Mouse (Mus musculus): ENCODE measurements around the gene Chil1. TPM values are rescaled to one million over a fixed set of nuclear protein-coding genes. Genes with fewer than 3 reads are reported as not detected.
A peak's percentile ranks its signal among the peaks of the same experiment; 100 is the strongest.

Gene Chil1
- polyA plus RNA-seq, 1 experiment from 2014 or later, result 0.96 TPM

DNA sequence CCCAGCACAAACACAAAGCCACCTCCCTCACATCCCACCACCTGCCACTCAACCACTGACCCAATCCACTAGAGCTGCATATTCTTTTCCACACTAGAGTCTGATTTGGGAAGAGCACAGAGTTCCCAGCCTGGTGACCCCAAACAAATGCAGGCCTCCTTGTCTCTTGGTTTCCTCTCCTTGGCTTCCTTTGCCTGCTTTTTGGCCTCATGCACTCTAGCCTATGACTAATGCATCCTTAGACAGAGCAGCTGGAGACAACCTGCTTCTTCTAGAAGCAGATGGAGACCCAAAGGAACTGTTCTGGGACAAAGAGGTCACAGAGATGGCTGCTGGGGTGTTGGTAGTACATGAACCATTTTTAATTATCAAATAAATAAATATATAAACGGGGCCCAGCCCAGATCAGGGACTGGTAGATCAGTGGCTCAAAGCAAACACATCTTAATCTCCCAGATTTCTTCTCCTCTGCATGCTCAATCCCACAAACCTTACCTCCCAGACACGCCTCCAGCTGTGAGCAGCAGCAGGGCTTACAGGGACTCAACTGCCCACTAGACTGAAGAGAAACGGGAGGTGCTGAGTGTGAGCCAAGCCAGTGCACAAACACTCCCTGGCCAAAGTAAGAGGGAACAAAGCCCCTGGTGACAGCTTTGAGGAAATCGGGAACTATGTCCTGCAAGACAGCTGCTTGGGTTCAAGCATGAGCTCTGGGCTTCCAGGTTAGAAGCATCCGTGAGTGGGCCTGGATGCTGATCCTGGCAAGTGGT is 48.0 kb downstream of the Chil1 start:
- 68% methylated on average over 5 of the region's 5 CpGs for WGBS
- no peak overlapping the region for H3K4me3 ChIP-seq
- no peak overlapping the region for H3K27ac ChIP-seq (replicated peaks)
- H3K36me3 ChIP-seq (replicated peaks), result no peaks in the 10 kb centered on the region
- H3K27me3 ChIP-seq (replicated peaks; ENCODE audit: low read depth, poor library complexity, severe bottlenecking), result peaks cover 51% of the 10 kb centered on the region
- no peak for DNase-seq (ENCODE audit: low spot score)
- H3K4me1 ChIP-seq, result peaks cover 20% of the 10 kb centered on the region
- H3K9me3 ChIP-seq, result no peaks in the 10 kb centered on the region

DNA sequence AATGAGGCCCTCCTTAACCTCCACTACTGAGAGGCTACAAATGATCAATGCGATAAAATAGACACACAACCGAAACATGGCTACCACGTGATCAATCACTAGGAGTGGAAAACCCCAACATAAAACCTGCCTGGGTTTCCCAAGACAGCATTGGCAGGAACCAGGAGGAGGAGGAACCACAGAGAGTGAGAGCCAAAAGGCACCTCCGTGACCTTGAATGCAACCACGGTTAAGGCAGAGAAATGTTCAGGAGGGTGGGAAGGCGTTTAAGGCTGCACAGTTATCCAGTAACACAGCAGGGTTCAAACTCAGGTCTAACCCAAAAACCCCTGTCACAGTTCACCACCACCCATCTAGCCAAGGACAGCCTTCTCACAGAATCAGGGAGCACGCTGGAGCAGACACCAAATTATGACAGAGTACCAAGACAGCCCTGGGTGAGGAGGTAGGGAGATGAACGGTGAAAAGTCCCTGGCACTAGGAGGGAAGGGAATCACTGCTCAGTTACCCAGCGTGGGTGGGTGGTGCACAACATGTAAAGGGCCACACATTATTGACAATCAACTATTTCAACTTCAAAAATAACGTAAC is 48.8 kb downstream of the Chil1 start:
- H3K36me3 ChIP-seq (replicated peaks), result no peaks in the 10 kb centered on the region
- no peak overlapping the region for H3K27ac ChIP-seq (replicated peaks)
- H3K9me3 ChIP-seq, result no peaks in the 10 kb centered on the region
- peaks cover 53% of the 10 kb centered on the region for H3K27me3 ChIP-seq (replicated peaks; ENCODE audit: low read depth, poor library complexity, severe bottlenecking)
- no peak for DNase-seq (ENCODE audit: low spot score)
- 89% methylated on average over 10 of the region's 10 CpGs for WGBS
- H3K4me3 ChIP-seq, result no peak overlapping the region
- H3K4me1 ChIP-seq, result peaks cover 28% of the 10 kb centered on the region

DNA sequence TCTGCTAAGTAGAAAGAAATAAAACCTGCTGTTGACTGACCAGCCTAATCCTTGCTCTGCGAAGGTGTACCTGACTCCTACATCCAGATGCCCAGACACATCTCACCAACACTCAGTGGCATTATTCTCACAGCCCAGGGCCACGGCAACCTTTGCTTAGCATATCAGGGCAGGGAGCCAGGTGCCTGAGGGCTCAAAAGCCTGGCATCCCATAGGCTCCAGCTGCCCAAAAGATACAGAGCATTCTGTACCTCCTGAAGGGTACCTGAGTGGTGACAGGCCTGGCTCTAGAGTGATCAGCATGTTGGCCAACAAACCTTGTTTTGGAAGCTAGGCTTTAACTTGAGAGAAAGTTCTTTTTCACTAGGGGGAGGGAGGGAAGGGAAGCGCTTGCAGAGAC is 49.3 kb downstream of the Chil1 start:
- DNase-seq (ENCODE audit: low spot score), result no peak
- H3K4me3 ChIP-seq, result no peak overlapping the region
- peaks cover 58% of the 10 kb centered on the region for H3K27me3 ChIP-seq (replicated peaks; ENCODE audit: low read depth, poor library complexity, severe bottlenecking)
- no peaks in the 10 kb centered on the region for H3K9me3 ChIP-seq
- H3K36me3 ChIP-seq (replicated peaks), result no peaks in the 10 kb centered on the region
- 80% methylated on average over 3 of the region's 3 CpGs for WGBS
- no peak overlapping the region for H3K27ac ChIP-seq (replicated peaks)
- peaks cover 33% of the 10 kb centered on the region for H3K4me1 ChIP-seq

DNA sequence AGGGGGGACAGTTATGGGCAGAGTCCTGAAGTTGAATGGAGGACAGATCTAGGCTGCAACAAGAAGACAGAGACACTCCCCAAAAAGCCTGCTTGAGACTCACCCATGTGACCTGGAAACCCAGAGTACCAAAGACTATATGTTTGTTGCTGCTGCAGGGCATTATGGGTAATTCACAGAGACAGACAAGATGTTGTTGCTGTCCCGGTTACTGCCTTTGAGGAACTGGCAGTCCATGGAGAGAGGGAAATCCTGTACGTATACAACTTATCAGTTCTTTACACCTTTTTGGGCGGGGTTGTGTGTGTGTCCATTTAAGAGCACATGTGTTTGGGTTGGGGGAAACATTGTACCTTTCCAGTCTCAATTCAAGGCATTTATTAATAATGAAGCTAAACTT is 49.7 kb downstream of the Chil1 start:
- Histone ChIP-seq H3K27ac (replicated peaks) (no peak overlapping the region), H3K4me1 (peaks cover 33% of the 10 kb centered on the region), H3K27me3 (replicated peaks; ENCODE audit: low read depth, poor library complexity, severe bottlenecking) (peaks cover 62% of the 10 kb centered on the region), H3K4me3 (no peak overlapping the region), H3K9me3 (no peaks in the 10 kb centered on the region), H3K36me3 (replicated peaks) (no peaks in the 10 kb centered on the region)
- 77% methylated on average over 3 of the region's 3 CpGs for WGBS
- no peak for DNase-seq (ENCODE audit: low spot score)

DNA sequence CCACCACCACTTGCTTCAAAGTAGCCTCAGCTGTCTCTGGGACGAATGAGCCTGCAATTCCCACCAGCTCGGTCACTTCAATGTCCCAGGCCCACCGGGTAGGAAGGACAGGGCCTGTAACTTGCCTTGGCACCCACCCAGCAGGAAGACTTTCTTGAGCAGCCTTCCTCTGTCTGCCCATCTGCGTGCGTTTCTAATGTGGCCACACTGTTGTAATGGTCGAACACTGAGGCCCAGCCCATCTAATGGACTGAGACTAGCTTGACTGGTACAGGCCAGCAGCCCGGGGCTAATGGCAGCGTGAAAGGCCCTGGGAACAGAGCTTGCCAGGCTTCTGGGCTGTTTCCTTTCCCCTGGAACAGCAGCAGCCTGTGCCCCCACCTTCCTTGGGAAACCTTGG is 50.4 kb downstream of the Chil1 start:
- no peak overlapping the region for H3K4me3 ChIP-seq
- H3K4me1 ChIP-seq, result peaks cover 33% of the 10 kb centered on the region
- H3K27ac ChIP-seq (replicated peaks), result no peak overlapping the region
- H3K27me3 ChIP-seq (replicated peaks; ENCODE audit: low read depth, poor library complexity, severe bottlenecking), result peaks cover 69% of the 10 kb centered on the region
- no peaks in the 10 kb centered on the region for H3K9me3 ChIP-seq
- no peak for DNase-seq (ENCODE audit: low spot score)
- no peaks in the 10 kb centered on the region for H3K36me3 ChIP-seq (replicated peaks)
- 67% methylated on average over 8 of the region's 8 CpGs for WGBS

DNA sequence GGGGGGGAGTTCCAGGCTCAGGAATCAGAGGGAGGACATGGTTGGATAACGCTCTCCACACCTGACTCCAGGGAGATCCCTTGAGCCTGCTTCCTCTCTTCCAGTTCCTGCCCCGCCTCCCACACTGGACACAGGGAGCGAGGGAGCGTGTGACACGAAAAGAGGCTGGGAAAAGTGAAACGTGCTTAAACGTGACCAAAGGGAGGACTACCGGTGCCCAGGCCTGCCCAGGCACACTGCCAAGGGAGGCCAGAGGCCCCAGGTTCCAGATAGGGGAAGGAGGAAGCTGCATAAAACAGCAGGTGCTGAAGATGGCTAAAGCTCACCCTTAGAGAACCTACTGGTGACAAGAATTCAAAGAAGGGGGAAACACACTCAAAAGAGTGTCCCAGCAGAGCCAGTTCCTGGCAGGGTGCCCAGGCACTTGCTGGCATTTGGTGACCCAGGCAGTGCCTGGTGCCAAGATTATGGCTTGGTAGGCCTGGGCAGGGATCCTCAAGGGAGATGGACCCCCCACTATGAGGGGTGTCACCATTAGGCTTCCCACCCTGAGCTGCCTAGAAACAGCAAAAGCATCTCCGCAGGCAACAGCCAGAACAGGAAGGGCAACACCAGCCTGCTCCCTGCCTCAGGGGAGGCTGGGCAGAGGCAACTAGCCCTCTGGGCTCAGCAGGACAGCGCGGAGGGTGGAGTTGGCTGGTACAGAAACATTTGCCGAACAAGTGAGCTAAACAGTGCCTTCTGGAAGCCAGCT is 51.0 kb downstream of the Chil1 start:
- no peaks in the 10 kb centered on the region for H3K36me3 ChIP-seq (replicated peaks)
- peaks cover 75% of the 10 kb centered on the region for H3K27me3 ChIP-seq (replicated peaks; ENCODE audit: low read depth, poor library complexity, severe bottlenecking)
- no peak overlapping the region for H3K27ac ChIP-seq (replicated peaks)
- no peak for DNase-seq (ENCODE audit: low spot score)
- peaks cover 33% of the 10 kb centered on the region for H3K4me1 ChIP-seq
- H3K4me3 ChIP-seq, result no peak overlapping the region
- H3K9me3 ChIP-seq, result no peaks in the 10 kb centered on the region
- WGBS, result 50% methylated on average over 12 of the region's 12 CpGs

DNA sequence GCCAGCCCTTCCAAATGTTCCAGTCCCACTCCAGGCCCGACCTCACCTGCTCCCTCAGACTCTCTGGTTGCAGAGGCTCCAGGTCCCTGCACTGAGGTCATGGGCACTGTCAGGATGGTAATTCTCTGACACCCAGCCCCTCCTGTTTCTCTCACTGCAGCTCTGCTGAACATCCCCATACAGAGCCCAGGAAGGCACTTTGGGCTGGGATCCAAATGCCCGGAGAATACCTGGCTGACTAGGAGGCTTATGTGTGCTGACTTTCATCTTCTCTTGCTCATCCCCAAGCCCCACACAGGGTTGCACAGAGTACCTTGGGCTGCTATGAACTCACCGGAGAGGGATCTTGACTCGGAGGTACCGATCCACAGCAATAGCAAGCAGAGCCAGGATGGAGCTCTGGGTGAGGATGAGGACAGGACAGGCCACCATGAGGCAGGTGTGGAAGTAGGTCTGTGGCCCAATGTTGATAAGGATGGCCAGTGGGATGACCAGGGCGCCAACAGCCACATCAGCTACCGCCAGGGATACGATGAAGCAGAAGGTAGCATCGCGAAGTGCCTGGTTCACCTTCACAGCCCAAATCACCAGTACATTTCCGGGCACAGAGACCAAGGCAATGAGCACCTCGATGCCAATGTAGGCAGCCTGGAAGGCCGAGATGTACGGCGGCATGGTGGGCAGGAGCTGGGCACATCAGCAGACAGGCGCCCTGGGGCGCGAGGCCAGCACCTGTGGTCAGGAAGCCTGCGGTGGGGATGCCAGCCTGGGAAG is 51.9 kb downstream of the Chil1 start:
- no peaks in the 10 kb centered on the region for H3K36me3 ChIP-seq (replicated peaks)
- no peak for DNase-seq (ENCODE audit: low spot score)
- H3K27me3 ChIP-seq (replicated peaks; ENCODE audit: low read depth, poor library complexity, severe bottlenecking), result peaks cover 79% of the 10 kb centered on the region
- 45% methylated on average over 19 of the region's 19 CpGs for WGBS
- peak overlapping the region; percentile 64; the same call in 1 of the 2 replicates for H3K4me3 ChIP-seq
- no peak overlapping the region for H3K27ac ChIP-seq (replicated peaks)
- H3K9me3 ChIP-seq, result no peaks in the 10 kb centered on the region
- peaks cover 34% of the 10 kb centered on the region for H3K4me1 ChIP-seq

DNA sequence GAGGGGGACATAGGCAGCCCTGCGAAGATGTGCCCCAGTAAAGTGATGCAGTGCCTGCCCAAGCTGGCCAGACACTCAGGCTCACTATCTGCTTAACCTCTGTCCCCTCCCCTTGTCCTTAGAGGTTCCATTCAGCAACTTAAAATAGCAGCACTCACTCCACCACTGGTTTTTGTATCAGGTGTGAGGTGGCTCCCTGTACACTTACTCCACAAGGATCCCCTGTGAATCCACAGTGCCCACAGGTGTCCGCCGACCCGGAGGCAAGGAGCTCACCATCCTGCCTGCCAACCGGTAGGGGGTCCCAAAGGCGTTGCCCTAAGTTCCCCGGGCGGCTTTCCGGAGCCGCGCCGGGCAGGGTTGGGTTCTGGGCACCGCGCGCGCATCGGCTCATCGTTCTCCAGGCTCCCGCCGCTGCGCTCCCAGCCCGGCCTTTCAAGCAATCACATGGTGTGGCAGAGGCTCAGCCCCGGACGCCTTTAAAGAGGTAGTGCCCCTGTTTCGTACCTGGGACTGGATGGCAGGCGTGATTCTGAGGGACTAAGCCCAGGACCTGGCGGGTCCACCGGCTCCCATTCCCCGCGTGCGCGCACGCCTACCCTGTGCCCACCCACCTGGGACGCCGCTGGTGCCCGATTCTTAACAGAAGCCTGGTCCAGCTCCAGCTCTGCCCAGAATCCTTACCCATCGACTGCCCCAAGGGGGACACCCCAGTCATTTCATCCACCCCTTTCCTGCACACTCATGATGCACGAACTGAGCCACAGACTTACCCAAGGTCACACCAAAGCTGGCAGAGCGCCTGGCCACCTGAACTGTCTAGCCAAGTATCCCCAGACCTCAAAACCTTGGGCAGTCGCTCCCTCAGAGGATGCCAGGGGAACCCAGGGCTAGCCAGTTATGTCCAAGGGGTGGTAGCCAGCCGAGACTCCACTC is 52.7 kb downstream of the Chil1 start:
- Histone ChIP-seq H3K4me1 (peaks cover 39% of the 10 kb centered on the region), H3K27ac (replicated peaks) (peak overlapping the region; percentile 61; the same call in 1 of the 2 replicates), H3K27me3 (replicated peaks; ENCODE audit: low read depth, poor library complexity, severe bottlenecking) (peaks cover 86% of the 10 kb centered on the region), H3K4me3 (peak overlapping the region; percentile 64), H3K36me3 (replicated peaks) (no peaks in the 10 kb centered on the region), H3K9me3 (no peaks in the 10 kb centered on the region)
- 1% methylated on average over 41 of the region's 41 CpGs for WGBS
- peak; percentile 60 for DNase-seq (ENCODE audit: low spot score)

DNA sequence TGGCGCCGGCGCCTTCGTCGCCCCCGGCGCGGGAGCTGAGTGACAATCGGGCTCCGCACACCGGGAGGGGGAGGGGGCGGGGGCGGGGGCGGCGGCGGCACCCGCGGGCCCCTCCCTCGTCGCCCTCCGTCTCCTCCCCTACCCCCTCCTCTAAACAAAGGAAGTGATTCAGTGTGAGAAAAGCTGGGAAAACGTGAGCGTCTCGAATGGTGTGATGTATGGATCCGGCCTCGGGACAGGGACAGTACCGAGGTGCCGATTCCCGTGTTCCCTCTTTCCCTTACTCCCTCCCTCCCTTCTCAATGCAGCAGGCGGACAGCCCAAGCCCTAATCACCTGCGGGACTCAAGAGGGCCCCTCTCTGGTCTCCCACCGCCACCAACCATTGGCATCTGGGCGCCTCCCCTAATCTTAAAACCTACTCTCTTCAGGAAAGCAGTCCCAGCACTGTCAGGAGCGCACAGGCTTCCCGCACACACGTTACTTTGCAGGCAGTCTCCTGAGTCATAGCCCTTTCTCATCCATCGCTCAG is 53.5 kb downstream of the Chil1 start, which contains the start of gene Adora1:
Gene Adora1, minus strand, starts transcription at position 41 of the 531 bp plus-strand sequence.
- DNase-seq (ENCODE audit: low spot score), result peak; percentile 43
- Histone ChIP-seq H3K4me3 (peak within 1 kb of the TSS; percentile 64), H3K27ac (replicated peaks) (peak within 1 kb of the TSS; percentile 61; the same call in 1 of the 2 replicates), H3K9me3 (no peaks in the 10 kb centered on the region), H3K27me3 (replicated peaks; ENCODE audit: low read depth, poor library complexity, severe bottlenecking) (peaks cover 89% of the 10 kb centered on the region), H3K36me3 (replicated peaks) (no peaks in the 10 kb centered on the region), H3K4me1 (peaks cover 39% of the 10 kb centered on the region)
- 1% methylated on average over 36 of the region's 37 CpGs for WGBS

DNA sequence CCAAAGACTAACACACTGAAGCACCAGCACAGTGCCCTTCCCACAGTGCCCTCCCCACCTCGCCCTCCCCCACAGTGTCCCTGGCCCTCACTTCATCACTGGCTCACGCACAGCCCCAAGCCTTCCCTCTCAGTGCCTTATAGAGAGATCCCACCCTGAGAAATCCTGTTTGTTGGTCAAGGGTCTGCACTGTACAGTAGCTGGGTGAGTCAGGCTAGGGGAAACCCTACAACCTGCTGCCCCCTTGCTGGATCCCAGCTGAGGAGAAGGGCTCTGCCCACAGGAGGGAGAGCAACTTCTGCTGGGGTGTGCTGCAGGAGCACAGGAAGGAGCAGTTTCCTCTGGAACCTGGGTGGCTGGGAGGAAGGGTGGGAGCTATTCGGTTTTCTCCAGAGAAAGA is 54.2 kb downstream of the Chil1 start:
- Histone ChIP-seq H3K27ac (replicated peaks) (no peak overlapping the region), H3K4me1 (peaks cover 39% of the 10 kb centered on the region), H3K36me3 (replicated peaks) (no peaks in the 10 kb centered on the region), H3K4me3 (no peak overlapping the region), H3K9me3 (no peaks in the 10 kb centered on the region), H3K27me3 (replicated peaks; ENCODE audit: low read depth, poor library complexity, severe bottlenecking) (peaks cover 91% of the 10 kb centered on the region)
- WGBS, result 23% methylated on average over 3 of the region's 3 CpGs
- no peak for DNase-seq (ENCODE audit: low spot score)

DNA sequence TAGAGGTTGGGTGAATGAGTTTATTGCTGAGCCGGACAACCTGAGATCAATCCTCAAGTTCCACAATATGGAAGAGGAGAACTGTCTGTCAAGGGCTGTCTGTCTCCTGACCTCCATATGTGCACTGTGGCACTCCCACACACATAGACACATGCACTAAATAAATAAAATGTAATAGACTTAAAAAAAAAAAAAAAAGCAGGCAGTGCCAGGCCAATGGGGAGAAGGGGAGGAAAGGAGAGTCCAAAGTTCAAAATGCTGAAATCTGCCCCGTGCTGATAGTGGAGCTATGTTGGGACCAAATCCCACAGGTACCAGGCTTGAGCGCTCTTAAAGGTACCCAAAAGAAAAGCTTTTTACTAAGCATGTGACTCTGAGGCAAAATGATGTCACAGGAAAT is 55.5 kb downstream of the Chil1 start:
- Histone ChIP-seq H3K4me3 (no peak overlapping the region), H3K27me3 (replicated peaks; ENCODE audit: low read depth, poor library complexity, severe bottlenecking) (peaks cover 92% of the 10 kb centered on the region), H3K4me1 (peaks cover 38% of the 10 kb centered on the region), H3K27ac (replicated peaks) (no peak overlapping the region), H3K36me3 (replicated peaks) (no peaks in the 10 kb centered on the region), H3K9me3 (no peaks in the 10 kb centered on the region)
- 84% methylated on average over 3 of the region's 3 CpGs for WGBS
- no peak for DNase-seq (ENCODE audit: low spot score)

Measured in embryonic facial prominence, embryonic 10.5 days (tissue).